Mouse (Mus musculus): Measurements from ENCODE around the gene Olfr294.

The Olfr294 gene

DNA sequence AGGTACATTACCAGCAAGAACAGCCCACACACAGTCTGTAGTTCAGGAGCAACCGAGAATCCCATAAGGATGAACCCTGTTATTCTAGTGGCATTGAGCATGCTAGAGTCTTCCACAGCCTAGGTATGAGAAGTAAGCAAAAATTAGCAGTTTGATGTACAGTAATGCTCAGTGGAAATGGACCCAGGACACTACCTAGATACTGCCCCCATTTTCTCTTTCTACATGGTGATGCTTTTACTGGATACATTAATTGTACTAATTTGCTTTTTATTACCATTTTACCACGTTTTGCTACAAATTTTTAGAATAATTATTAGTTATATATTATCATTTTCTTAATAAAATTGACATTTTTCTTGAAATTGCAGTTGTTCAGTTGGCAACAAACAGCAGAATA, at the start of gene Olfr294:
Olfr294 (minus strand) TSS at position 101 of the 400 bp plus-strand sequence.
- DNase-seq (ENCODE audit: low spot score), result no peak

DNA sequence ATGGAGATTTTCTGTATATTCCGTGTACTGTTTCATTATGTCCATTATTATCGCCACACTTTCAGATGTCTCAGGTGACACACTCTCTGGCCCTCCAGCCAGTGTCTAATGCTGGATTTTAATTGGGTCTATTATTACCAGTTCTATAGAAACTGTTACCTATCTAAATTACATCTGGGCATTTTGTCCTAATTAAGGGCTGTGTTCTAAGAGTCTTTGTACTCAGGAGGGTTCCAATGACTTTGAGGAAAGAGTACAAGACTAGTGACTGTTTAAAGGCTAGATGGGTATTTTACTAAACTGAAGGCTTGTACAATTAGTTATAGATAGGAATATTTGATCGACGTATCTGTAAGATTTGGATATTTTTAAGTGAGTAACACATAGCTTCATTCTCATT, 32.3 kb upstream of the Olfr294 start, which contains the start of gene Olfr293:
Olfr293 (plus strand) TSS at position 301 of the 400 bp plus-strand sequence.
- DNase-seq (ENCODE audit: low spot score), result no peak

DNA sequence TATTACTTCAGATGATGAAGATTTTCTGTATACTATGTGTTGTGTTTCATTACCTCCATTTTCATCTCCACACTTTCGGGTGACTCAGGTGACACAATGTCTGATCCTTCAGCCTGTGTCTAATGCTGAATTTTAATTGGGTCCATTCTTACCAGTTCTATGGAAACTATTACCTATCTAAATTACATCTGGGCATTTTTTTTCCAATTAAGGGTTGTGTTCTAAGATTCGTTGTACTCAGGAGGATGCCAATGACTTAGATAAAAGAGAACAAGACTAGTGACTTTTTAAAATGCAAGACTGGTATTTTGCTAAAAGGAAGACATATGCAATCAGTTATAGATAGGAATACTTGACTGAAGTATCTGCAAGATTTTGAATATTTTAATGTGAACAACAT, 32.9 kb downstream of the Olfr294 start, which contains the start of gene Olfr295:
Olfr295 (plus strand) TSS at position 301 of the 400 bp plus-strand sequence.
- no peak for DNase-seq (ENCODE audit: low spot score)
